Mouse (Mus musculus): ENCODE data around the gene Ganab. TPM values are rescaled to one million over a fixed set of nuclear protein-coding genes. Genes with fewer than 3 reads are reported as not detected.

The Ganab gene
- total RNA-seq, 2 experiments from 2014 or later = 69.7 to 120 TPM

GRCm38 (mm10) chr19:8953135-8954039 lies 55.5 kb downstream of the Ganab start, which contains the start of gene Tut1:
Gene Tut1, plus strand, starts transcription at chr19:8953847.
- ATAC-seq (replicated peaks; ENCODE audit: low FRiP score, low TSS enrichment, poor library complexity, severe bottlenecking) = peak; percentile 94

- ATAC-seq (replicated peaks; ENCODE audit: low FRiP score, low TSS enrichment, poor library complexity, severe bottlenecking) = no peak
These were observed 56.3 kb downstream of the Ganab start for GRCm38 (mm10) chr19:8954171-8954570.

- no peak for ATAC-seq (replicated peaks; ENCODE audit: low FRiP score, low TSS enrichment, poor library complexity, severe bottlenecking)
These were observed 64.4 kb downstream of the Ganab start for GRCm38 (mm10) chr19:8962256-8962655.

- no peak for ATAC-seq (replicated peaks; ENCODE audit: low FRiP score, low TSS enrichment, poor library complexity, severe bottlenecking)
These were observed 67.2 kb downstream of the Ganab start for GRCm38 (mm10) chr19:8965075-8965474.

GRCm38 (mm10) chr19:8965771-8966170 lies 67.9 kb downstream of the Ganab start:
- no peak for ATAC-seq (replicated peaks; ENCODE audit: low FRiP score, low TSS enrichment, poor library complexity, severe bottlenecking)

- ATAC-seq (replicated peaks; ENCODE audit: low FRiP score, low TSS enrichment, poor library complexity, severe bottlenecking) = no peak
These were observed 68.3 kb downstream of the Ganab start for GRCm38 (mm10) chr19:8966198-8966589.

Other genes with a start within 250 kb of the Ganab start
Only the 30 nearest of the 33 such genes appear.
- gene Slc3a2, start 174.7 kb upstream of the Ganab start, total RNA-seq (2014; fragmentation: Nextera tagmentation) = 67.5 and 74.7 TPM in 2 replicates
- 70.1 and 93.9 TPM in 2 replicates for gene Slc3a2, start 174.7 kb upstream of the Ganab start, total RNA-seq (2017)
- gene Wdr74, start 162.2 kb upstream of the Ganab start, total RNA-seq (2014; fragmentation: Nextera tagmentation) = 193 and 207 TPM in 2 replicates
- gene Wdr74, start 162.2 kb upstream of the Ganab start, total RNA-seq (2017) = 142 TPM in 2 replicates
- 2.0 TPM in 1 of 2 replicates, not detected in the other for gene 1700092M07Rik, start 157.4 kb upstream of the Ganab start, total RNA-seq (2014; fragmentation: Nextera tagmentation)
- 3.8 and 6.5 TPM in 2 replicates for gene 1700092M07Rik, start 157.4 kb upstream of the Ganab start, total RNA-seq (2017)
- 74.7 and 80.4 TPM in 2 replicates for gene Stx5a, start 156.7 kb upstream of the Ganab start, total RNA-seq (2014; fragmentation: Nextera tagmentation)
- gene Stx5a, start 156.7 kb upstream of the Ganab start, total RNA-seq (2017) = 35.5 and 43.5 TPM in 2 replicates
- gene Nxf1, start 141.0 kb upstream of the Ganab start, total RNA-seq (2014; fragmentation: Nextera tagmentation) = 365 and 530 TPM in 2 replicates
- 100 and 161 TPM in 2 replicates for gene Nxf1, start 141.0 kb upstream of the Ganab start, total RNA-seq (2017)
- gene Tmem223, start 127.1 kb upstream of the Ganab start, total RNA-seq (2014; fragmentation: Nextera tagmentation) = 59.6 and 76.4 TPM in 2 replicates
- 32.1 and 33.8 TPM in 2 replicates for gene Tmem223, start 127.1 kb upstream of the Ganab start, total RNA-seq (2017)
- gene Tmem179b, start 123.6 kb upstream of the Ganab start, total RNA-seq (2014; fragmentation: Nextera tagmentation) = 104 and 114 TPM in 2 replicates
- gene Tmem179b, start 123.6 kb upstream of the Ganab start, total RNA-seq (2017) = 31.2 and 54.7 TPM in 2 replicates
- gene Taf6l, start 111.7 kb upstream of the Ganab start, total RNA-seq (2014; fragmentation: Nextera tagmentation) = 13.2 and 16.1 TPM in 2 replicates
- gene Taf6l, start 111.7 kb upstream of the Ganab start, total RNA-seq (2017) = 7.6 and 12.0 TPM in 2 replicates
- 120 and 126 TPM in 2 replicates for gene Polr2g, start 99.5 kb upstream of the Ganab start, total RNA-seq (2014; fragmentation: Nextera tagmentation)
- 86.1 and 106 TPM in 2 replicates for gene Polr2g, start 99.5 kb upstream of the Ganab start, total RNA-seq (2017)
- 1.4 and 1.9 TPM in 2 replicates for gene Zbtb3, start 95.5 kb upstream of the Ganab start, total RNA-seq (2014; fragmentation: Nextera tagmentation)
- 0.91 and 1.6 TPM in 2 replicates for gene Zbtb3, start 95.5 kb upstream of the Ganab start, total RNA-seq (2017)
- 35.6 and 41.6 TPM in 2 replicates for gene Ttc9c, start 78.7 kb upstream of the Ganab start, total RNA-seq (2014; fragmentation: Nextera tagmentation)
- 55.3 and 57.2 TPM in 2 replicates for gene Ttc9c, start 78.7 kb upstream of the Ganab start, total RNA-seq (2017)
- gene Hnrnpul2, start 78.1 kb upstream of the Ganab start, total RNA-seq (2014; fragmentation: Nextera tagmentation) = 68.2 and 88.0 TPM in 2 replicates
- 85.2 and 100.0 TPM in 2 replicates for gene Hnrnpul2, start 78.1 kb upstream of the Ganab start, total RNA-seq (2017)
- not detected in 2 replicates for gene AC129217.1, start 68.3 kb upstream of the Ganab start, total RNA-seq (2014; fragmentation: Nextera tagmentation)
- not detected in 2 replicates for gene AC129217.1, start 68.3 kb upstream of the Ganab start, total RNA-seq (2017)
- 70.3 and 71.7 TPM in 2 replicates for gene Bscl2, start 60.6 kb upstream of the Ganab start, total RNA-seq (2014; fragmentation: Nextera tagmentation)
- gene Bscl2, start 60.6 kb upstream of the Ganab start, total RNA-seq (2017) = 29.5 TPM in 2 replicates
- gene Gng3, start 58.9 kb upstream of the Ganab start, total RNA-seq (2014; fragmentation: Nextera tagmentation) = 0.57 TPM in 1 of 2 replicates, not detected in the other
- 0.30 and 1.3 TPM in 2 replicates for gene Gng3, start 58.9 kb upstream of the Ganab start, total RNA-seq (2017)
- gene Lrrn4cl, start 47.3 kb upstream of the Ganab start, total RNA-seq (2014; fragmentation: Nextera tagmentation) = 0.52 TPM in 1 of 2 replicates, not detected in the other
- gene Lrrn4cl, start 47.3 kb upstream of the Ganab start, total RNA-seq (2017) = 1.5 TPM in 1 of 2 replicates, not detected in the other
- 148 and 194 TPM in 2 replicates for gene Ubxn1, start 26.6 kb upstream of the Ganab start, total RNA-seq (2014; fragmentation: Nextera tagmentation)
- 235 and 295 TPM in 2 replicates for gene Ubxn1, start 26.6 kb upstream of the Ganab start, total RNA-seq (2017)
- gene Uqcc3, start 17.1 kb upstream of the Ganab start, total RNA-seq (2014; fragmentation: Nextera tagmentation) = 46.7 and 54.1 TPM in 2 replicates
- gene Uqcc3, start 17.1 kb upstream of the Ganab start, total RNA-seq (2017) = 73.3 and 94.5 TPM in 2 replicates
- 27.8 and 35.8 TPM in 2 replicates for gene Lbhd1, start 14.3 kb upstream of the Ganab start, total RNA-seq (2014; fragmentation: Nextera tagmentation)
- gene Lbhd1, start 14.3 kb upstream of the Ganab start, total RNA-seq (2017) = 18.0 and 18.4 TPM in 2 replicates
- gene Gm49403, start 14.1 kb upstream of the Ganab start, total RNA-seq (2014; fragmentation: Nextera tagmentation) = not detected in 2 replicates
- not detected in 2 replicates for gene Gm49403, start 14.1 kb upstream of the Ganab start, total RNA-seq (2017)
- 76.6 and 113 TPM in 2 replicates for gene 1810009A15Rik, start 9.2 kb upstream of the Ganab start, total RNA-seq (2014; fragmentation: Nextera tagmentation)
- 94.2 and 120 TPM in 2 replicates for gene 1810009A15Rik, start 9.2 kb upstream of the Ganab start, total RNA-seq (2017)
- 2.5 and 25.7 TPM in 2 replicates for gene Gm49416, start 9.1 kb upstream of the Ganab start, total RNA-seq (2014; fragmentation: Nextera tagmentation)
- gene Gm49416, start 9.1 kb upstream of the Ganab start, total RNA-seq (2017) = not detected in 2 replicates
- 31.4 and 37.7 TPM in 2 replicates for gene Ints5, start 5.1 kb upstream of the Ganab start, total RNA-seq (2014; fragmentation: Nextera tagmentation)
- 16.6 and 17.1 TPM in 2 replicates for gene Ints5, start 5.1 kb upstream of the Ganab start, total RNA-seq (2017)
- gene B3gat3, start 22.3 kb downstream of the Ganab start, total RNA-seq (2014; fragmentation: Nextera tagmentation) = 30.3 and 36.8 TPM in 2 replicates
- gene B3gat3, start 22.3 kb downstream of the Ganab start, total RNA-seq (2017) = 17.6 and 17.7 TPM in 2 replicates
- 4.6 and 6.2 TPM in 2 replicates for gene Rom1, start 31.3 kb downstream of the Ganab start, total RNA-seq (2014; fragmentation: Nextera tagmentation)
- gene Rom1, start 31.3 kb downstream of the Ganab start, total RNA-seq (2017) = 0.75 and 4.3 TPM in 2 replicates
- gene Eml3, start 31.5 kb downstream of the Ganab start, total RNA-seq (2014; fragmentation: Nextera tagmentation) = 29.3 and 45.8 TPM in 2 replicates
- 14.5 and 23.6 TPM in 2 replicates for gene Eml3, start 31.5 kb downstream of the Ganab start, total RNA-seq (2017)
- 158 and 173 TPM in 2 replicates for gene Mta2, start 43.8 kb downstream of the Ganab start, total RNA-seq (2014; fragmentation: Nextera tagmentation)
- gene Mta2, start 43.8 kb downstream of the Ganab start, total RNA-seq (2017) = 205 and 206 TPM in 2 replicates
- gene Tut1, start 55.8 kb downstream of the Ganab start, total RNA-seq (2014; fragmentation: Nextera tagmentation) = 30.7 and 32.2 TPM in 2 replicates
- gene Tut1, start 55.8 kb downstream of the Ganab start, total RNA-seq (2017) = 15.8 and 18.8 TPM in 2 replicates
- gene Eef1g, start 69.0 kb downstream of the Ganab start, total RNA-seq (2014; fragmentation: Nextera tagmentation) = 1,323 and 1,614 TPM in 2 replicates
- 848 and 982 TPM in 2 replicates for gene Eef1g, start 69.0 kb downstream of the Ganab start, total RNA-seq (2017)
- gene Ahnak, start 91.2 kb downstream of the Ganab start, total RNA-seq (2014; fragmentation: Nextera tagmentation) = 1.5 and 9.4 TPM in 2 replicates
- 7.2 and 24.7 TPM in 2 replicates for gene Ahnak, start 91.2 kb downstream of the Ganab start, total RNA-seq (2017)